Mouse (Mus musculus): Measurements from ENCODE around the gene Nanos3. TPM values are rescaled to one million over a fixed set of nuclear protein-coding genes. Genes with fewer than 3 reads are reported as not detected.

Nanos3 gene
- 5.3 and 6.2 TPM in 2 replicates for polyA plus RNA-seq (2015; fragmentation: Nextera tagmentation; extraction: Ambion mirVana)

- DNase-seq (ENCODE audit: low spot score): no peak
Measured at GRCm38 (mm10) chr8:84185117-84185516, at the start of gene Nanos3. Gene Nanos3, minus strand, starts transcription at chr8:84185217.

GRCm38 (mm10) chr8:84233055-84233454 lies 48.0 kb upstream of the Nanos3 start:
- no peak for DNase-seq (ENCODE audit: low spot score)

- DNase-seq (ENCODE audit: low spot score): peak; percentile 32
Measured at GRCm38 (mm10) chr8:84230735-84231134, 45.7 kb upstream of the Nanos3 start.

GRCm38 (mm10) chr8:84223322-84224029 lies 38.5 kb upstream of the Nanos3 start:
- no peak for DNase-seq (ENCODE audit: low spot score)

- DNase-seq (ENCODE audit: low spot score): no peak
Measured at GRCm38 (mm10) chr8:84222566-84223165, 37.6 kb upstream of the Nanos3 start.

GRCm38 (mm10) chr8:84220105-84220504 lies 35.1 kb upstream of the Nanos3 start:
- no peak for DNase-seq (ENCODE audit: low spot score)

- no peak for DNase-seq (ENCODE audit: low spot score)
Measured at GRCm38 (mm10) chr8:84218143-84218542, 33.1 kb upstream of the Nanos3 start.

GRCm38 (mm10) chr8:84217206-84217605 lies 32.2 kb upstream of the Nanos3 start:
- no peak for DNase-seq (ENCODE audit: low spot score)

- no peak for DNase-seq (ENCODE audit: low spot score)
Measured at GRCm38 (mm10) chr8:84213277-84213676, 28.3 kb upstream of the Nanos3 start.

GRCm38 (mm10) chr8:84211881-84212563 lies 27.0 kb upstream of the Nanos3 start:
- no peak for DNase-seq (ENCODE audit: low spot score)

- DNase-seq (ENCODE audit: low spot score): no peak
Measured at GRCm38 (mm10) chr8:84211202-84211601, 26.2 kb upstream of the Nanos3 start.

GRCm38 (mm10) chr8:84210167-84210791 lies 25.3 kb upstream of the Nanos3 start:
- peak; percentile 88 for DNase-seq (ENCODE audit: low spot score)

- DNase-seq (ENCODE audit: low spot score): peak; percentile 73
Measured at GRCm38 (mm10) chr8:84208381-84209380, 23.7 kb upstream of the Nanos3 start.

GRCm38 (mm10) chr8:84207811-84208210 lies 22.8 kb upstream of the Nanos3 start:
- peak; percentile 71 for DNase-seq (ENCODE audit: low spot score)

GRCm38 (mm10) chr8:84206666-84207065 lies 21.6 kb upstream of the Nanos3 start:
- no peak for DNase-seq (ENCODE audit: low spot score)

- no peak for DNase-seq (ENCODE audit: low spot score)
Measured at GRCm38 (mm10) chr8:84205073-84205472, 20.1 kb upstream of the Nanos3 start.

- peak; percentile 48 for DNase-seq (ENCODE audit: low spot score)
Measured at GRCm38 (mm10) chr8:84203975-84204772, 19.2 kb upstream of the Nanos3 start.

GRCm38 (mm10) chr8:84202938-84203917 lies 18.2 kb upstream of the Nanos3 start:
- peak; percentile 82 for DNase-seq (ENCODE audit: low spot score)

GRCm38 (mm10) chr8:84202466-84202865 lies 17.4 kb upstream of the Nanos3 start:
- DNase-seq (ENCODE audit: low spot score): no peak

Measured in thymus, postnatal 0 days (tissue).